Mouse (Mus musculus): ENCODE results near the gene Rtp1.

Rtp1 gene

GRCm38 (mm10) chr16:23457338-23457737 lies 28.4 kb downstream of the Rtp1 start:
- DNase-seq = no peak

GRCm38 (mm10) chr16:23458906-23459588 lies 30.1 kb downstream of the Rtp1 start:
- no peak for DNase-seq

GRCm38 (mm10) chr16:23463671-23464347 lies 34.9 kb downstream of the Rtp1 start:
- DNase-seq = no peak

GRCm38 (mm10) chr16:23471551-23471950 lies 42.6 kb downstream of the Rtp1 start:
- DNase-seq = no peak

GRCm38 (mm10) chr16:23472046-23472445 lies 43.1 kb downstream of the Rtp1 start:
- DNase-seq = no peak

GRCm38 (mm10) chr16:23475651-23476050 lies 46.7 kb downstream of the Rtp1 start:
- DNase-seq = no peak

- DNase-seq = no peak
These were observed 47.7 kb downstream of the Rtp1 start for GRCm38 (mm10) chr16:23476598-23476997.

- DNase-seq = no peak
These were observed 51.1 kb downstream of the Rtp1 start for GRCm38 (mm10) chr16:23479872-23480603.

GRCm38 (mm10) chr16:23482218-23482617 lies 53.3 kb downstream of the Rtp1 start:
- DNase-seq = no peak

GRCm38 (mm10) chr16:23482846-23483245 lies 53.9 kb downstream of the Rtp1 start:
- no peak for DNase-seq

GRCm38 (mm10) chr16:23483292-23483691 lies 54.4 kb downstream of the Rtp1 start:
- DNase-seq = peak in 1 of 2 experiments; percentile 32
